Mouse (Mus musculus) cerebellum, adult 11 months (tissue): ENCODE results near the gene Mab21l2.

ENCODE experiments used
- DNase-seq: peaks from one replicate; pipeline ENCODE4 v3.0.0; 2022

Mab21l2 gene

DNA sequence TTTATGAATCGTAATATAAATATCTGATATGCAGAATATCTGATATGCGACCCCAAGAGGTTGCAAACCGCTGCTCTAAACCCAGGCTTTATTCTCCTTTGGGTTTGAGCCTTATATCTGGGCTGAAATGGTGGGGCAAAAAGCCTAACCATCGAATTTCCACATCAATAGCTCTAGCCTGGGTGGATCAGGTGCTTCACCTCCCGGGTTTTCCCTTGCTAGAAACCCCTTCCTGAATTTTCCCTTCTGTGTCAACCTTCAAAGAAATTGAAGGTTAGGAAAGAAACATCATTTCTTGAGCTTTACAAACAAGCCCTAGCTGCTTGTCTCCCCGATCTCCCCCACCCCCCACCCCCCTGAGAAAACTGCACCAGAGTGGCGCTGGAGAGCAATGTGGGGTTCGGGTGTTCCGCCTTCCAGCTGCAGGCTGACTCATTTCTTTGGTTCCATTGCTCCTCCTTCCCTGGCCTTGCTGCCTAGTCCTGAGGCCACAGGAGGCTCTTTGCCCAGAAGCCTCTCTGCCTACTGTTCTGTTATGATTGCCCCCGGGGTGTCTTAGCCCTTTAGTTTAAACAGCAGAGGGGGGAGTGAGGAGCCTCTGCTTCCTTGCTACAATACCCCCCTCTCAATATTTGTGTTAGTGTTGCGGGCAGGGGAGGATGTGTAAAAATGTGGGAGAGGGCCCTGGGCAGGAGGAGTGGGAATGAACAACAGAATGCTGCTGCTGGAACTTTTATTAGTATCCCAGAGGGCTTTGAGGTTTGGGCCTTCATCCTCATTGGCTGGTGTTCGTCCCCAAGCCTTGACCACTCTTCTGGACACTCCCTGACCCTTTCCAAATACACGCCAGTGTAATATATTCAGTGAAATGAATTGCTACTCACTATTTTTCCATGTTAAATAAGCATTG, 9.5 kb downstream of the Mab21l2 start:
- DNase-seq: no peak

DNA sequence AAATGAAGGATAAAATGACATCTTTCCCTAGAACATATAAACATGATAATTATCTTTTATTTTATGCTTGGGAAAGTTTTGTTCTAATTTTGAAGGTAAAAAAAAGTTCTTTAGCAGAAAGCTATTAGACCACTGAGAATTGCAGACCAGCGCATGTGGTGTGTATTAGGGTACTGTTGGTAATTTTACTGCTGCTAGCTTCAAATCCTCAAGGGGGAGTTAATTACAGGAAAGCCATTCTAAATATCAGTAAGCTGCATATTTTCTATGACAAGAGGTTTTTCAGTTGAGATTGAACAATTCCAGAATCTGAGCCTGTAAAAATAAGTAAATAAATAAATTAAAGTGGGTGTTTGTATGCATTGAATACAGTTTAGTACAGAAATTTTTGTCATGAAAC, 11.7 kb downstream of the Mab21l2 start:
- no peak for DNase-seq

DNA sequence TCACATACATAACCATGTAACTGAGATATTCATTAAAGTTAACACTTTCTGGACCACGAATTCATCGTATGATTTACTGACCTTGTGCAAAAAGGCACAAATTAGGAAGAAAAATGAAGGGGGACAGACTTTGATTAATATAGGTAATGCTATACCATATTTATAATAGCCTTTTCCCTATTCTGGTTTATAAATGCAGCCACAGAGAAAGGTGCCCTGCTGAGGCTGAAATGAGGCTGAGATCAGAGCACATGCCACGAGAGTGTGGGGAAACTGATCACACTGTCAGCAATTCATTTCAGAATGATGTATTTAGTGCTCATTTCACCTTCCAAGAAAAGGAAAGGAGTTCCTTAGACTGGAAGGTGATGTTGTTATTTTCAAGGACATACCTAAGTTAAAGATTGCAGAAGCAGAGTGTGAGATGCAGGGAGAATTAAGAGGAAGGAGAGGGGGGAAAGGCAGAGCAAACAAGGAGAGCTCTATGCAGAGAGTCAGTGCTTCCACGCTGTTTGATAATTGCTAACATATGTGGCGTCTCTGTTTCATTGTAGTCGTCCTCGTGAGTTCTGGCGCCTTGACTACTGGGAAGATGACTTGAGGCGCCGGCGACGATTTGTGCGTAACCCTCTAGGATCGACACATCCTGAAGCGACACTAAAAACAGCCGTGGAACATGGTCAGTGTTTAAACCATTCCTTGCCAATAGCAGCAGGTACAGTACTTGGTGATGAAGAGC, 16.7 kb downstream of the Mab21l2 start:
- no peak for DNase-seq

DNA sequence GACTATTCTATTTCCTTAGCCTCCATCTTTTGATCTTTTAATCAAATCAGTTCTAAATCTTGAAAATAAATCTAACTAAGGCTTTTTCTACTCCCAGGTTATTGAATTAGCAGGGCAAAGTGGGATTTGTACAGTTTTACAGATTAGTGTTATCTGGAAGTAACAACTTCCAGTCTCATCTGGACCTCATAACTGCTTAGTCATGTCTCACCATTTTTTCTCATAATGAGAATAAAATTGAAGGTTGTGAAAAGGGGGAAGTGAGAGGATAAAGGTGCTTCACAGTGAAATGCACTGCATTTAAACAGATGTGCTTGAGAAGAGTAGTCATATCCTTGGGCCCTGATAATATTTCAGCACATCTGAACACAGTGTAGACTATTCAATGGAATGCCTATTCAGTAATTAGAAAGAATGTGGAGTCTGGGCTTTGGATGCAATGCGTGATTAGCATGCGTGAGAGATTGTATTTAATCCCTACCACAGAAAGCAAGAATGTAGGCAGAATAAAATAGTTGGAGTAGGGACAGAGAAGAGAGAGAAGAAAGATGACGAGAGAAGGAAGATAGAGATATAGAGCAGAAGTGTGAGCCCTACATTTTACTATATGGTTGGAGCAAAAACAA, 25.4 kb downstream of the Mab21l2 start:
- no peak for DNase-seq

DNA sequence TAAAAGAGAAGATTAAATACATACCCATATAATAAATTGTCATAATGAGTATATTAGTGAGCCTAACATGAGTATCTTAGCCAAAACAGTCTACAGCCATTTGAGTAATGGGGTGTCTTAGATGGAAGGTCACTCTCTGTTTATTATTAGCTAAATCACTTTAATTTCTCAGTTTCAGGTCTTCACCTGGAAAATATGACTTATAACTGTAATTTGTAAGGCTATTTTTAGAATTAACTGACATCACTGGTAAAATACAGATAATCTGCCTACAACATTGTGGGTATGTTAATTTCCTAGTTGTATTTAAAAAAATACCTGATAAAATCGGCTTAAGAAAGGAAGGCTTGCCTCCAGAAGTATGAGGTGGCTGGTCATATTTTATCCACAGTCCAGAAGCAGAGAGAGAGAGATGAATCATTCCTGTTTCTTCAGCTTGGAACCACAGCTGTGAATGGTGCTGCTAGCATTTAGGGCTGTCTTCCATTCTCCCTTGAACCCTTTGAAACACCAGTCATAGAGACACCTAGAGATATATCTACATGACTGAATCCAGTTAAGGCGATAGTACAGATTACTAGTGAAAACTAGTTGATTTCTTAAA, 29.8 kb downstream of the Mab21l2 start:
- no peak for DNase-seq

DNA sequence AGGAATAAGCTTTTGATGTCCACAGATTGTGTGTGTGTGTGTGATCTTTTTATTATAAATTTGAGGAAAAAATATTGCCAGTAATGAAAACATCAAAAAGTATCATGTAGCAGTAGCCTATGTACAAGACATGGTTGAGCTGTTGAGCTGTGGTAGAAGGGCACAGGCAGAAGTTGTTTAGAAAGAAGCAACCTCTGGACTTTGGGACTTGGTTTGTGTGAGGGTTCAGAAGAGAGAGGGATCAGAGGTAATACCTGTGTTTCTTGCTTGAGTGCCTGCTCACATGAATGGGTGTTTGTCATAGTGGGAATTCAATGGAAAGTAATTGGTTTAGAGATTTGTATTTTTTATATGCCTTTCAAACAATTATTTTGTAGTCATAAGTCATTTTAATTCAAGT, 47.8 kb downstream of the Mab21l2 start:
- no peak for DNase-seq
